Mouse (Mus musculus) lung, postnatal 0 days (tissue): Measurements from ENCODE around the gene Lrrc72. TPM values are rescaled to one million over a fixed set of nuclear protein-coding genes. Genes with fewer than 3 reads are reported as not detected.
"Not testable (repeated sequence)": the region's sequence is repeated elsewhere in the genome, so short reads cannot be mapped to it uniquely, and the experiment has no call there.

ENCODE experiments used
- ATAC-seq: fragments of 200-750 bp; cut with Nextera tagmentation; 2 replicates; pipeline ENCODE4 v1.8.0; 2017; ENCODE audit warnings: moderate library complexity
- DNase-seq: peaks from one replicate; pipeline ENCODE4 v3.0.0-alpha.2; 2016; ENCODE audit warnings: low spot score
- H3K27ac ChIP-seq: fragments of 300-500 bp; sonication (generic); 2 replicates; pipeline ENCODE4 v1.5.1; 2014; ENCODE audit warnings: antibody characterized with exemption, mild to moderate bottlenecking, low read length, mixed read lengths
- H3K27me3 ChIP-seq: fragments of 300-500 bp; sonication (generic); replicated peaks from 2 replicates; pipeline ENCODE4 v1.6.1; 2014; ENCODE audit warnings: low read length, mixed read lengths; ENCODE audit not compliant: insufficient read depth
- H3K36me3 ChIP-seq: fragments of 300-500 bp; sonication (generic); 2 replicates; pipeline ENCODE4 v1.6.1; 2014; ENCODE audit warnings: low read length, mixed read lengths; ENCODE audit not compliant: insufficient read depth
- H3K4me1 ChIP-seq: fragments of 300-500 bp; sonication (generic); 2 replicates; pipeline ENCODE4 v1.6.1; 2014; ENCODE audit warnings: antibody characterized with exemption, low read depth, low read length, mixed read lengths; ENCODE audit not compliant: insufficient read depth
- H3K4me2 ChIP-seq: fragments of 300-500 bp; sonication (generic); replicated peaks from 2 replicates; pipeline ENCODE4 v1.6.1; 2014; ENCODE audit warnings: low read depth, mild to moderate bottlenecking, low read length, moderate library complexity, mixed read lengths
- H3K4me3 ChIP-seq: fragments of 300-500 bp; sonication (generic); 2 replicates; pipeline ENCODE4 v1.5.1; 2014; ENCODE audit warnings: low read depth, low read length
- H3K9ac ChIP-seq: fragments of 300-500 bp; sonication (generic); replicated peaks from 2 replicates; pipeline ENCODE4 v1.6.1; 2014; ENCODE audit warnings: low read depth, mild to moderate bottlenecking
- H3K9me3 ChIP-seq: fragments of 300-500 bp; sonication (generic); 2 replicates; pipeline ENCODE4 v1.6.1; 2016; ENCODE audit warnings: low read length, mixed read lengths
- CTCF ChIP-seq: IDR thresholded peaks from 2 replicates; pipeline ENCODE4 v1.5.1; 2016; ENCODE audit warnings: antibody characterized with exemption, mild to moderate bottlenecking
- EP300 ChIP-seq: IDR thresholded peaks from 2 replicates; pipeline ENCODE4 v1.6.1; 2016; ENCODE audit warnings: antibody characterized with exemption, mild to moderate bottlenecking, control low read depth
- WGBS: fragments of 180-500 bp; shearing (Covaris S2); extraction: QIAGEN DNeasy Blood & Tissue Kit; methylation state at CpG from one replicate; pipeline ENCODE4 v1.1.7; 2014; 5-methylcytosine and 5-hydroxymethylcytosine counted together
- polyA plus RNA-seq: library from polyadenylated mRNA; unstranded; fragments of >200 nt; fragmentation: Nextera tagmentation; extraction: Ambion mirVana; gene quantifications from 2 replicates; pipeline ENCODE4 v1.2.1, GENCODE M21; 2015

The Lrrc72 gene
- polyA plus RNA-seq, 1 experiment from 2014 or later, result not detected

GRCm38 (mm10) chr12:36215149-36215480 is 38.1 kb downstream of the Lrrc72 start:
- WGBS, result 0% methylated on average over 1 of the region's 1 CpGs
- ATAC-seq, result no peak
- Histone ChIP-seq H3K4me2 (no peak overlapping the region), H3K36me3 (no peaks in the 10 kb centered on the region), H3K27ac (no peak overlapping the region), H3K27me3 (no peaks in the 10 kb centered on the region), H3K9ac (no peak overlapping the region), H3K9me3 (no peaks in the 10 kb centered on the region), H3K4me1 (no peaks in the 10 kb centered on the region), H3K4me3 (no peak overlapping the region)
- peak; percentile 76 for DNase-seq
- TF ChIP-seq CTCF (peak; percentile 87), EP300 (no peak)

GRCm38 (mm10) chr12:36214389-36215148 is 38.6 kb downstream of the Lrrc72 start:
- no peak overlapping the region for H3K4me2 ChIP-seq
- TF ChIP-seq EP300, result no peak
- no peak for TF ChIP-seq CTCF
- no peaks in the 10 kb centered on the region for H3K4me1 ChIP-seq
- no peak overlapping the region for H3K27ac ChIP-seq
- peak; percentile 8 for DNase-seq
- no peak overlapping the region for H3K4me3 ChIP-seq
- H3K27me3 ChIP-seq, result no peaks in the 10 kb centered on the region
- WGBS, result 51% methylated on average over 8 of the region's 8 CpGs
- no peak for ATAC-seq
- no peak overlapping the region for H3K9ac ChIP-seq
- no peaks in the 10 kb centered on the region for H3K36me3 ChIP-seq
- no peaks in the 10 kb centered on the region for H3K9me3 ChIP-seq

- Histone ChIP-seq H3K4me3 (no peak overlapping the region), H3K9me3 (no peaks in the 10 kb centered on the region), H3K4me1 (no peaks in the 10 kb centered on the region), H3K27me3 (no peaks in the 10 kb centered on the region), H3K4me2 (no peak overlapping the region), H3K27ac (no peak overlapping the region), H3K9ac (no peak overlapping the region), H3K36me3 (no peaks in the 10 kb centered on the region)
- WGBS, result 63% methylated on average over 4 of the region's 4 CpGs
- TF ChIP-seq EP300 (no peak), CTCF (no peak)
- DNase-seq (no peak), ATAC-seq (no peak)
Observed at GRCm38 (mm10) chr12:36210096-36210495, 43.1 kb downstream of the Lrrc72 start.

- Histone ChIP-seq H3K9ac (no peak overlapping the region), H3K9me3 (no peaks in the 10 kb centered on the region), H3K4me3 (no peak overlapping the region), H3K4me1 (no peaks in the 10 kb centered on the region), H3K4me2 (0 out of 2 replicates have a peak overlapping the region, but pooled peaks have one; percentile 8), H3K27me3 (no peaks in the 10 kb centered on the region), H3K36me3 (no peaks in the 10 kb centered on the region), H3K27ac (no peak overlapping the region)
- ATAC-seq (no peak), DNase-seq (no peak)
- 65% methylated on average over 19 of the region's 19 CpGs for WGBS
- TF ChIP-seq EP300 (no peak), CTCF (no peak)
Observed at GRCm38 (mm10) chr12:36208456-36208855, 44.7 kb downstream of the Lrrc72 start.

- Histone ChIP-seq H3K36me3 (no peaks in the 10 kb centered on the region), H3K9ac (no peak overlapping the region), H3K27ac (no peak overlapping the region), H3K4me1 (no peaks in the 10 kb centered on the region), H3K9me3 (no peaks in the 10 kb centered on the region), H3K4me2 (no peak overlapping the region; the same call in 1 of the 2 replicates), H3K27me3 (no peaks in the 10 kb centered on the region), H3K4me3 (no peak overlapping the region)
- 76% methylated on average over 7 of the region's 7 CpGs for WGBS
- ATAC-seq, result no peak
- no peak for TF ChIP-seq EP300
- no peak for TF ChIP-seq CTCF
- no peak for DNase-seq
Observed at GRCm38 (mm10) chr12:36207800-36208148, 45.4 kb downstream of the Lrrc72 start.

- Histone ChIP-seq H3K36me3 (no peaks in the 10 kb centered on the region), H3K4me2 (no peak overlapping the region; the same call in 1 of the 2 replicates), H3K9me3 (no peaks in the 10 kb centered on the region), H3K4me1 (no peaks in the 10 kb centered on the region), H3K27me3 (no peaks in the 10 kb centered on the region), H3K9ac (no peak overlapping the region), H3K27ac (no peak overlapping the region), H3K4me3 (no peak overlapping the region)
- DNase-seq (peak; percentile 76), ATAC-seq (peak; percentile 78)
- TF ChIP-seq EP300 (no peak), CTCF (no peak)
- WGBS, result 48% methylated on average over 9 of the region's 9 CpGs
Observed at GRCm38 (mm10) chr12:36207072-36207799, 46.0 kb downstream of the Lrrc72 start.

GRCm38 (mm10) chr12:36205579-36206119 is 47.5 kb downstream of the Lrrc72 start:
- not testable (repeated sequence) for H3K36me3 ChIP-seq, H3K9ac ChIP-seq, H3K4me1 ChIP-seq, DNase-seq, H3K9me3 ChIP-seq, H3K27ac ChIP-seq, ATAC-seq, H3K4me2 ChIP-seq, H3K27me3 ChIP-seq, H3K4me3 ChIP-seq
- 49% methylated on average over 5 of the region's 5 CpGs for WGBS
